Mouse (Mus musculus) cerebellum, postnatal 10 days (tissue): ENCODE data around the gene Igflr1.

Experiments
- DNase-seq, 2 experiments: peaks; one replicate each; pipeline ENCODE4 v3.0.0; 2021; ENCODE audit warnings: mixed read lengths in 2 of 2

The Igflr1 gene

GRCm38 (mm10) chr7:30553810-30554584 lies 11.2 kb upstream of the Igflr1 start:
- DNase-seq, result no peak

- peak in 1 of 2 experiments; percentile 52 for DNase-seq
Measured at GRCm38 (mm10) chr7:30556894-30557536, 8.2 kb upstream of the Igflr1 start.

GRCm38 (mm10) chr7:30557901-30558514 lies 7.2 kb upstream of the Igflr1 start:
- peak in 1 of 2 experiments; percentile 15 for DNase-seq

- DNase-seq, result peak in 1 of 2 experiments; percentile 30
Measured at GRCm38 (mm10) chr7:30558656-30559442, 6.4 kb upstream of the Igflr1 start.

- peak; percentile 99 for DNase-seq
Measured at GRCm38 (mm10) chr7:30559443-30559954, 5.7 kb upstream of the Igflr1 start, which contains the start of gene Lin37. Lin37 (minus strand) TSS chr7:30559838.

GRCm38 (mm10) chr7:30560296-30560695 lies 4.9 kb upstream of the Igflr1 start:
- DNase-seq, result no peak

GRCm38 (mm10) chr7:30562526-30563116 lies 2.6 kb upstream of the Igflr1 start:
- peak in 1 of 2 experiments; percentile 45 for DNase-seq

GRCm38 (mm10) chr7:30563117-30563905 lies 1.9 kb upstream of the Igflr1 start, which contains the start of the genes U2af1l4, Gm49396 and Psenen:
U2af1l4 (plus strand) TSS chr7:30563301.
Gm49396 (plus strand) TSS chr7:30563344.
Psenen (minus strand) TSS chr7:30563627.
- peak; percentile 97 to 98 for DNase-seq

GRCm38 (mm10) chr7:30563906-30564280 lies 1.3 kb upstream of the Igflr1 start:
- DNase-seq, result no peak

- peak in 1 of 2 experiments; percentile 8 for DNase-seq
Measured at GRCm38 (mm10) chr7:30566033-30566432, 806 bp downstream of the Igflr1 start.

- no peak for DNase-seq
Measured at GRCm38 (mm10) chr7:30567555-30567954, 2.3 kb downstream of the Igflr1 start.

- no peak for DNase-seq
Measured at GRCm38 (mm10) chr7:30572389-30572788, 7.2 kb downstream of the Igflr1 start.

- DNase-seq, result peak; percentile 86 to 87
Measured at GRCm38 (mm10) chr7:30572969-30573368, 7.7 kb downstream of the Igflr1 start.

GRCm38 (mm10) chr7:30579950-30580349 lies 14.7 kb downstream of the Igflr1 start:
- no peak for DNase-seq

GRCm38 (mm10) chr7:30581547-30581946 lies 16.3 kb downstream of the Igflr1 start:
- no peak for DNase-seq

- no peak for DNase-seq
Measured at GRCm38 (mm10) chr7:30584339-30584738, 19.1 kb downstream of the Igflr1 start.

GRCm38 (mm10) chr7:30585170-30585569 lies 19.9 kb downstream of the Igflr1 start:
- DNase-seq, result no peak

GRCm38 (mm10) chr7:30586455-30587020 lies 21.3 kb downstream of the Igflr1 start:
- peak; percentile 39 to 42 for DNase-seq

- DNase-seq, result peak in 1 of 2 experiments; percentile 75
Measured at GRCm38 (mm10) chr7:30587842-30588667, 22.8 kb downstream of the Igflr1 start.
